Mouse (Mus musculus) heart, embryonic 16.5 days (tissue): ENCODE data around the gene Rbm15b. TPM values are rescaled to one million over a fixed set of nuclear protein-coding genes. Genes with fewer than 3 reads are reported as not detected.

ENCODE experiments used
- ATAC-seq: fragments of 200-750 bp; cut with Nextera tagmentation; replicated peaks from 2 replicates; pipeline ENCODE4 v1.8.0; 2017; ENCODE audit warnings: moderate number of reproducible peaks; ENCODE audit not compliant: insufficient read depth, low FRiP score; ENCODE audit errors: extremely low read depth
- H3K27ac ChIP-seq: fragments of 300-500 bp; sonication (generic); 2 replicates; pipeline ENCODE4 v1.5.1; 2014; ENCODE audit warnings: mild to moderate bottlenecking, low read length, control low read depth, moderate library complexity
- H3K27me3 ChIP-seq: fragments of 300-500 bp; sonication (generic); 2 replicates; pipeline ENCODE4 v1.6.1; 2014; ENCODE audit warnings: low read length, mixed read lengths; ENCODE audit not compliant: control insufficient read depth, insufficient read depth
- H3K36me3 ChIP-seq: fragments of 300-500 bp; sonication (generic); 2 replicates; pipeline ENCODE4 v1.6.1; 2014; ENCODE audit not compliant: control insufficient read depth, insufficient read depth
- H3K4me1 ChIP-seq: fragments of 300-500 bp; sonication (generic); 2 replicates; pipeline ENCODE4 v1.6.1; 2014; ENCODE audit warnings: low read length, mixed read lengths; ENCODE audit not compliant: control insufficient read depth, insufficient read depth
- H3K4me2 ChIP-seq: fragments of 300-500 bp; sonication (generic); 2 replicates; pipeline ENCODE4 v1.6.1; 2014; ENCODE audit warnings: low read depth, mild to moderate bottlenecking, control low read depth, low read length
- H3K4me3 ChIP-seq: fragments of 300-500 bp; sonication (generic); 2 replicates; pipeline ENCODE4 v1.5.1; 2014; ENCODE audit warnings: mild to moderate bottlenecking, control low read depth, low read length
- H3K9ac ChIP-seq: fragments of 300-500 bp; sonication (generic); 2 replicates; pipeline ENCODE4 v1.6.1; 2014; ENCODE audit warnings: low read length, control low read depth
- H3K9me3 ChIP-seq: fragments of 300-500 bp; sonication (generic); replicated peaks from 2 replicates; pipeline ENCODE4 v1.6.1; 2016; ENCODE audit warnings: low read length; ENCODE audit not compliant: control insufficient read depth
- WGBS: fragments of 180-500 bp; shearing (Covaris S2); extraction: QIAGEN DNeasy Blood & Tissue Kit; methylation state at CpG from one replicate; pipeline ENCODE4 v1.1.7; 2014; 5-methylcytosine and 5-hydroxymethylcytosine counted together
- polyA plus RNA-seq: library from polyadenylated mRNA; unstranded; fragments of >200 nt; fragmentation: Nextera tagmentation; extraction: Ambion mirVana; gene quantifications from 2 replicates; pipeline ENCODE4 v1.2.1, GENCODE M21; 2015

The Rbm15b gene
- polyA plus RNA-seq: 3.9 and 4.6 TPM in 2 replicates

DNA sequence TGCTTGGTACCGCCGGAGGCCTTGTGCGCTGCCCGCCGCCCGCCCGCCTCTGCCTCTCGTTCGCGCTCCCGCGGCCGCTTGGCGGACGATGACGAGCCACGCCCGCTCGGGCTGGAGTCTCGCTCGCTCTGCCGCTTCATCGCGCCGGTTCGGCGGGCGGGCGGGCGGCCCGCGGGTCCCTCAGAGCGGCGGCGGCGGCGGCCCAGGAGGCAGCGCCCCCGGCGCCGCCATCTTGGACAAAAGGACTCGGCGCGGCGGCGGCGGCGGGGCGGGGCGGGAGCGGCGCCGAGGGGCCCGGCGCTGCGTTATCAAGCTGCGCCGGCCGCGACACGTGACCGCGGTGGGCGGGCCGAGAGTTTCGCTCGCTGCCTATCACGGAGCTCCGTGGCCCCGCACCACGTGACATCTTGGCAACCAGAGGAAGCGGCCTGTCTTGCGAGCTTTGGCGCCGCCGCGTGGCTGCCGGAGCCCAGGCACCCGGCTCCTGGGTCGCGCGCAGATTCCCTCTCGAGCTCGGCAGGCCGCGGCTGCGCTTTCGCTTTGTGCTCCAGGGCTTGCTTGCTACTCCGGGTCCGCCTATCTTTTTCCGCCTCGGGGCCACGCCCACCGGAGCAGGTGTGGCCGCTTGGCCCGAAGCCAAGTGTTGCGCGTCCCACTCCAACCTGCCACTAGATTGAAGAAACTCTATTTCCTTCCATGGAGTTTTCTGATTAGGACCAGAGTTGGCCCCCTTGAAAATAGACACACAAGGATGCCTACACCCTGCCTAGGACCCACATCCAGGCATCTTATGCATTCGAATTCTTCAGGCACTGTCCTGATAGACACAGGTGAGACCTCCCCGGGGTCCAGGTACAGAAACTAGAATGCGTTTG is at the start of gene Rbm15b:
Rbm15b (minus strand) TSS at position 601 of the 875 bp plus-strand sequence.
- H3K27ac ChIP-seq: peak within 1 kb of the TSS; percentile 79
- WGBS: 2% methylated on average over 99 of the region's 101 CpGs
- peak within 1 kb of the TSS; percentile 92 for H3K9ac ChIP-seq
- peaks cover 23% of the 10 kb centered on the region for H3K36me3 ChIP-seq
- H3K4me1 ChIP-seq: peaks cover 46% of the 10 kb centered on the region
- H3K9me3 ChIP-seq: no peaks in the 10 kb centered on the region
- peak within 1 kb of the TSS; percentile 79 for H3K4me2 ChIP-seq
- peak within 1 kb of the TSS; percentile 79 for H3K4me3 ChIP-seq
- ATAC-seq: peak; percentile 81
- no peaks in the 10 kb centered on the region for H3K27me3 ChIP-seq

DNA sequence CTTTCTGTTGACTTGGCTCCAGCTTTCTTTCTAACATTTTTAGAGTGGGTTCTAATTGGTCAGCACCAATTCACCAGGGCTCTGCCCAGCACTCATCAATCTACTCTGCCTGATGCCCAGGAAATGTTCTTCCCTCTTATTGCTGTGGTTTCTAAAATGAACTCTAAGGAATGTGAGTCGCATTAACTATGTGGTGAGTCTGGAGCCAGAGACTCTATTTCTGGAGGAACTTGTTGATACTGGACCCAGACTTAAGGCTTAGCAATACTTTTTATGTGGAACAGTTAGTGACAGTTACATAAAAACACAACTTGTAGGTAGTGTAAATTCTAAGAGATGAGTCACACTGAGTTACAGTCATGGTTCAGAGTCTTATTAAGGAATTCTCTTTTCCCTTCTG is 47.8 kb upstream of the Rbm15b start:
- no peak overlapping the region for H3K4me2 ChIP-seq
- ATAC-seq: no peak
- H3K9me3 ChIP-seq: no peaks in the 10 kb centered on the region; the same call in 1 of the 2 replicates
- H3K27me3 ChIP-seq: no peaks in the 10 kb centered on the region
- H3K36me3 ChIP-seq: no peaks in the 10 kb centered on the region
- H3K27ac ChIP-seq: no peak overlapping the region
- WGBS: 74% methylated on average over 1 of the region's 1 CpGs
- H3K4me1 ChIP-seq: no peaks in the 10 kb centered on the region
- no peak overlapping the region for H3K9ac ChIP-seq
- H3K4me3 ChIP-seq: no peak overlapping the region

DNA sequence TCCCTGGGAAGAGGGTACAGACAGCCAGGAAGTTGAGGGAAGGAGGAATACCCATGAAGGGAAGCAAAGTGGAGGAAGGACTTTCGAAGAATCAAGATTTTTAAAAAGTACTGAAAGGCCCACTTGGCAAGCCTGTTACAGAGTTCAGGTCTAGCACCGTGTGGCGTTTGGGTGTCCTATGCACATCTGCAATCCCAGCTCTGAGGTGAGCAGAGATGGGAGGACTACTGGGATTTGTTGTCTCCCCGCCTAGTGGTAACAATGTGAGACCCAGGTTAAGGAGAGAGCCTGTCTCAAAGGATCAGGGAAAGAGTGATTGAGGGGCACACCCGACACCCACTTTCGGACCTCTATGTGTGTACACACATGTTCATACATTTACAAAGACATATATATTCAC is 27.6 kb upstream of the Rbm15b start:
- Histone ChIP-seq H3K36me3 (no peaks in the 10 kb centered on the region), H3K4me2 (no peak overlapping the region), H3K27ac (no peak overlapping the region), H3K27me3 (no peaks in the 10 kb centered on the region), H3K9me3 (no peaks in the 10 kb centered on the region), H3K4me1 (no peaks in the 10 kb centered on the region), H3K4me3 (no peak overlapping the region), H3K9ac (no peak overlapping the region)
- ATAC-seq: no peak
- 75% methylated on average over 6 of the region's 6 CpGs for WGBS

DNA sequence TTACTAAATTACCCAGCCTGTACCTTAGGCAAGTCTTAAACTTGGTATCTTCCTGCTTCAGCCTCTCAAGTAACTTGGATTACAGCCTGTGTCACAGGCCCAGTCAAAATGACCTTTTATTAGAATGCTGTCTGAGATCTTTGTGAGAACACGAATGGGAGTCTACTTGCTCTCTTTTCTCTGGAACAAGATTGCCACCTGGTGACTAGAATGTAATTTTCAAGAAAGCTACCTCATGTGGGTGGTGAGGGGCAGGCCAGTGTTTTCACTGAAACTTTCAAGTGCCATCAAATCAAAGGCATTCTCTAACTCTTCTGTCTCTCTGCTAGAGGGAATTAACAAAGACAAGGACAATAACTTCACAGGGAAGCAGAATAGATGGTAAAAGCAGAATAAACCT is 26.5 kb upstream of the Rbm15b start:
- no peak overlapping the region for H3K4me2 ChIP-seq

DNA sequence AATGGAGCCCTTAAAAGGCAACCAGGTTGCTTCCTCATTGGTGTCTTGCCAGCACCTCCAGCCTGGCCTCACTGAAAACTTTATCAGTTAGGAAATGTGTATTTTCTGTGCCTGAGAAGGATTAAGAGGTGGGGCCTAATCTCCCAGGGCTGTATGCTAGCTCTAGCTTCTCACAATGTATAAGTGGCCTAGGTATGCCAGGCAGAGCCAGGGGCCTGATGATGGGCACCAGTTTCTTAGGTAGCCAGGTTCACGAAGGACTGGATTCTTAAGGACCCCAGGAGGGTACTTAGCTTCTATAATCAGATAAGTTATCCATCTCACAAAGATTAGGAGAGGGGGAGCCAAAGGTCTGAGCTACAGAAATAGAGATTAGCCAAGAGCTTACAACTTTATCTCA is 24.4 kb upstream of the Rbm15b start:
- 40% methylated on average over 1 of the region's 1 CpGs for WGBS

More for the DNA sequence above, 26.5 kb upstream of the Rbm15b start:
- Histone ChIP-seq H3K9ac (no peak overlapping the region), H3K36me3 (no peaks in the 10 kb centered on the region), H3K27me3 (no peaks in the 10 kb centered on the region), H3K4me3 (no peak overlapping the region), H3K27ac (no peak overlapping the region), H3K9me3 (no peaks in the 10 kb centered on the region), H3K4me1 (no peaks in the 10 kb centered on the region)
- WGBS: 8% methylated on average over 1 of the region's 1 CpGs
- no peak for ATAC-seq

DNA sequence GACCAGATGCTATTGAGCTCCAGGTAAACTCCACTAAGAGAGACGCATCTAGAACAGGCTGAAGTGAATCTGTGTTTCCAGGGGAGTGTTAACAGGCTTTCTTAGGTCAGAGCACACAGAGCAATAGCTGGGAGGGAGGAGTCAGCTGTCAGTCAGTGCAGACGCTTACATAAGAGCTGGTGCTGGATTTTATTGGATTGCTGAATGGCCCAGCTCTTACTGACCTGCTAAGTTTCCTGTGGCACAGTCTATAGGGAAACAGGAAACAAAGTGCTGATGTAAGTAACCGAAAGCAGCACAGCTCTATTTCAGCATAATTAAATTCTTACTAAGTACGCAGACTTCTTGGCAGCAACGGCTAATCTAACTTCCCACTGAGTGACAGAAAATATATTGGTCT is 21.5 kb upstream of the Rbm15b start:
- Histone ChIP-seq H3K27me3 (no peaks in the 10 kb centered on the region), H3K27ac (no peak overlapping the region), H3K4me2 (no peak overlapping the region), H3K4me3 (no peak overlapping the region), H3K4me1 (peaks cover 2% of the 10 kb centered on the region; the same call in 1 of the 2 replicates), H3K36me3 (no peaks in the 10 kb centered on the region), H3K9me3 (no peaks in the 10 kb centered on the region), H3K9ac (no peak overlapping the region)
- ATAC-seq: 0 out of 2 replicates have a peak, but pooled peaks have one; percentile 52
- WGBS: 37% methylated on average over 5 of the region's 5 CpGs

More for the DNA sequence above, 24.4 kb upstream of the Rbm15b start:
- no peaks in the 10 kb centered on the region for H3K9me3 ChIP-seq
- H3K9ac ChIP-seq: no peak overlapping the region
- H3K27me3 ChIP-seq: no peaks in the 10 kb centered on the region
- H3K36me3 ChIP-seq: no peaks in the 10 kb centered on the region
- H3K27ac ChIP-seq: no peak overlapping the region
- peaks cover 2% of the 10 kb centered on the region; the same call in 1 of the 2 replicates for H3K4me1 ChIP-seq
- no peak overlapping the region for H3K4me3 ChIP-seq
- no peak overlapping the region for H3K4me2 ChIP-seq
- no peak for ATAC-seq

DNA sequence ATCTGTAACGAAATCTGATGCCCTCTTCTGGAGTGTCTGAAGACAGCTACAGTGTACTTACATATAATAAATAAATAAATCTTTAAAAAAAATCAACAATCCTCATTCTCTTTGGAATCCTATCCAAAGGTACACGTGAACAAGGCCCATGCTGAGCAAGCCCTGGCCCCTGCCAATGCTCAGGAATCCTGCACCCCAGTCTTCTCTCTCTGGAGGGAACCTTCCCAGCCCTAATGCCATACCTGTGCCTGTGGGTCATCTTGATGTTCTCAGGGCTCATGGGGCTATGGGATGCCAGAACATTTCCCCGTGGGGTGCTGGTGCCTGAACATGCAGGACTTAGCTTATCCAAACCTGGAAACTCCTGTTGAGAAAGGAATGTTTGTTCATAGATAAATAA is 20.9 kb upstream of the Rbm15b start:
- WGBS: 69% methylated on average over 3 of the region's 3 CpGs
- H3K4me1 ChIP-seq: peaks cover 2% of the 10 kb centered on the region; the same call in 1 of the 2 replicates
- no peaks in the 10 kb centered on the region for H3K27me3 ChIP-seq
- no peaks in the 10 kb centered on the region for H3K9me3 ChIP-seq
- H3K4me2 ChIP-seq: no peak overlapping the region
- no peak for ATAC-seq
- no peak overlapping the region for H3K4me3 ChIP-seq
- no peak overlapping the region for H3K27ac ChIP-seq
- H3K36me3 ChIP-seq: no peaks in the 10 kb centered on the region
- no peak overlapping the region for H3K9ac ChIP-seq

DNA sequence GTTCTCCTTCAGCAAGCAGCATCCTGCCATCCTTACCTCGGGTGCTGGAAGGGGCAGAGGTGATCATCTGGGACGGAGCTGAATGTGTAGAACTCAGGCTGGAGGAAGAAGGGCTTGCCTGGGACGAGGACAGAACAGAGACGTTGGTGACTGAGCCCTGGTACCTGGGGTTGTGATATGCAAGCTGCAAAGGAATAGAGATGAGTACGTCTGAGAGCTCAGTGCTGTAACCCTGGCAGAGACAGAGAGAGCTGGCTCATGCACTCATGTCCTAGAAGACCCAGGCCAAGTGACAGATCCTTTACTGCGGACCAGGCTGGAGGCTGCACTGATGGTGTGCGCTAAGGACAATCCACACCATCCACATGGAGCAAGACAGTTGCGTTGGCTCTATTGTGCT is 19.4 kb upstream of the Rbm15b start:
- no peak overlapping the region for H3K4me3 ChIP-seq
- H3K27ac ChIP-seq: no peak overlapping the region
- H3K4me2 ChIP-seq: no peak overlapping the region
- ATAC-seq: no peak
- no peaks in the 10 kb centered on the region for H3K9me3 ChIP-seq
- WGBS: 81% methylated on average over 8 of the region's 8 CpGs
- H3K36me3 ChIP-seq: no peaks in the 10 kb centered on the region
- H3K4me1 ChIP-seq: peaks cover 2% of the 10 kb centered on the region; the same call in 1 of the 2 replicates
- no peak overlapping the region for H3K9ac ChIP-seq
- no peaks in the 10 kb centered on the region for H3K27me3 ChIP-seq

DNA sequence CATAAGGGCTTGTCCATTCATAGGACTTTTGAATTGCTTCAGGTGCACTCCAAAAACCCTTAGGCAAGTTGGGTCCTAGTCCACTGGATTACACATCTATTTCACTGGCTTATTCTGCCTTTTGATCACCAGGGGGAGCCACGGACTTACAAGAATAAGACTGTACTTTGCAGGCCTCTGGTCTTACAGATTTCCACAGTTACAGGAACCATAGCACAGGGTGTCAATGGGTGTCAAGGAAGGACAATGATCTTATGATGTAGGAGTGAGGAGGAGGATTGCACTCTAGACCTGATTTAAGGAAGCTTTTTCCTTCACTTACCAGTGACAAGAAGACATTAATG is 16.5 kb upstream of the Rbm15b start:
- no peak for ATAC-seq
- Histone ChIP-seq H3K4me1 (peaks cover 2% of the 10 kb centered on the region; the same call in 1 of the 2 replicates), H3K4me2 (no peak overlapping the region), H3K9me3 (no peaks in the 10 kb centered on the region), H3K27ac (no peak overlapping the region), H3K9ac (no peak overlapping the region), H3K36me3 (no peaks in the 10 kb centered on the region), H3K27me3 (no peaks in the 10 kb centered on the region), H3K4me3 (no peak overlapping the region)
- 8% methylated on average over 1 of the region's 1 CpGs for WGBS
